Mouse (Mus musculus): ENCODE data around the gene Ipcef1. TPM values are rescaled to one million over a fixed set of nuclear protein-coding genes. Genes with fewer than 3 reads are reported as not detected.

Ipcef1 gene
- total RNA-seq, 2 experiments from 2014 or later = 25.9 to 26.0 TPM

GRCm38 (mm10) chr10:6979216-6979615 lies 73.1 kb downstream of the Ipcef1 start:
- peak; percentile 38 for DNase-seq
- intact Hi-C loops (cut with DNase I) = no loop called here

GRCm38 (mm10) chr10:6978733-6979132 lies 73.5 kb downstream of the Ipcef1 start:
- no peak for DNase-seq

GRCm38 (mm10) chr10:6977843-6978242 lies 74.4 kb downstream of the Ipcef1 start:
- intact Hi-C loops (cut with DNase I) = no loop called here
- DNase-seq = no peak

More at GRCm38 (mm10) chr10:6978733-6979132, 73.5 kb downstream of the Ipcef1 start:
- intact Hi-C loops (cut with DNase I) = no loop called here

- intact Hi-C loops (cut with DNase I) = no loop called here
- no peak for DNase-seq
Observed at GRCm38 (mm10) chr10:6968334-6968733, 83.9 kb downstream of the Ipcef1 start.

- intact Hi-C loops (cut with DNase I) = no loop called here
- no peak for DNase-seq
Observed at GRCm38 (mm10) chr10:6967588-6968242, 84.6 kb downstream of the Ipcef1 start.

- intact Hi-C loops (cut with DNase I) = no loop called here
- no peak for DNase-seq
Observed at GRCm38 (mm10) chr10:6958791-6959190, 93.5 kb downstream of the Ipcef1 start.

GRCm38 (mm10) chr10:6956357-6956756 lies 95.9 kb downstream of the Ipcef1 start:
- intact Hi-C loops (cut with DNase I) = no loop called here
- no peak for DNase-seq

- no peak for DNase-seq
- intact Hi-C loops (cut with DNase I) = no loop called here
Observed at GRCm38 (mm10) chr10:6954533-6954932, 97.7 kb downstream of the Ipcef1 start.

- DNase-seq = no peak
- intact Hi-C loops (cut with DNase I) = no loop called here
Observed at GRCm38 (mm10) chr10:6953115-6953514, 99.2 kb downstream of the Ipcef1 start.

GRCm38 (mm10) chr10:6936671-6937425 lies 115.4 kb downstream of the Ipcef1 start:
- DNase-seq = no peak
- intact Hi-C loops (cut with DNase I) = no loop called here

- intact Hi-C loops (cut with DNase I) = no loop called here
- peak; percentile 2 for DNase-seq
Observed at GRCm38 (mm10) chr10:6934776-6935175, 117.5 kb downstream of the Ipcef1 start.

GRCm38 (mm10) chr10:6930889-6931288 lies 121.4 kb downstream of the Ipcef1 start:
- intact Hi-C loops (cut with DNase I) = no loop called here
- DNase-seq = no peak

- intact Hi-C loops (cut with DNase I) = no loop called here
- DNase-seq = no peak
Observed at GRCm38 (mm10) chr10:6930398-6930797, 121.9 kb downstream of the Ipcef1 start.

- intact Hi-C loops (cut with DNase I) = no loop called here
- DNase-seq = no peak
Observed at GRCm38 (mm10) chr10:6928905-6929304, 123.4 kb downstream of the Ipcef1 start.

GRCm38 (mm10) chr10:6927600-6928223 lies 124.6 kb downstream of the Ipcef1 start:
- no peak for DNase-seq
- intact Hi-C loops (cut with DNase I) = no loop called here

GRCm38 (mm10) chr10:6926724-6927123 lies 125.6 kb downstream of the Ipcef1 start:
- intact Hi-C loops (cut with DNase I) = no loop called here
- DNase-seq = no peak

- peak; percentile 64 for DNase-seq
- intact Hi-C loops (cut with DNase I) = no loop called here
Observed at GRCm38 (mm10) chr10:6916545-6917257, 135.6 kb downstream of the Ipcef1 start.

GRCm38 (mm10) chr10:6915991-6916390 lies 136.3 kb downstream of the Ipcef1 start:
- DNase-seq = no peak
- intact Hi-C loops (cut with DNase I) = no loop called here

- intact Hi-C loops (cut with DNase I) = no loop called here
- DNase-seq = no peak
Observed at GRCm38 (mm10) chr10:6909763-6910162, 142.5 kb downstream of the Ipcef1 start.

GRCm38 (mm10) chr10:6901819-6902393 lies 150.4 kb downstream of the Ipcef1 start:
- peak; percentile 52 for DNase-seq
- intact Hi-C loops (cut with DNase I) = no loop called here

GRCm38 (mm10) chr10:6900126-6900525 lies 152.2 kb downstream of the Ipcef1 start:
- intact Hi-C loops (cut with DNase I) = no loop called here
- no peak for DNase-seq

All from left cerebral cortex, postnatal 4 days (tissue).